Mouse (Mus musculus) embryonic fibroblast, embryonic 13.5 days (primary cell): ENCODE results near the gene Zfp771.

Experiments used
- CTCF ChIP-seq: IDR thresholded peaks from 2 replicates; pipeline ENCODE4 v1.5.1; 2011; ENCODE audit warnings: mild to moderate bottlenecking, control low read depth, low read length, moderate library complexity, borderline replicate concordance; ENCODE audit not compliant: insufficient read depth
- POLR2A ChIP-seq: IDR thresholded peaks from 2 replicates; pipeline ENCODE4 v1.6.1; 2011; ENCODE audit warnings: low read depth, mild to moderate bottlenecking, control low read depth, low read length, moderate library complexity

DNA sequence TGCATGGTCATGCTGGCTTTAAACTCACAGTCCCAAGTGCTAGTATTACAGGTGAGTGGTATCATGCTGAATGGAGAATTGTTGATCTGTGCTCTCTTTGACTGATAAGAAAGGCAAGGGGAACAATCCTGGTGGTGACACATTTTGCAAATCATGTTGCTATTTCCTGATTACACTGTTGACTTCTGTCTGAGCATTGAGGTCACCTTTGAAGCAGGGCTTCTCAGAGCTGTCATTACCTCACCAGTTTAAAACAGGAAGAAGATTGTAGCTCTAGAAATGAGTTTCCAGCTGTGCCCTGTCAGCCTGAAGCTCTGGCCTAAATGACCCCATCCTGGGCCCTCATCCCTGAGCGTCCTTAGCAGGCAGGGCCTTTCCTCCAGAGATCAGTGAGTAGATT is 43.9 kb downstream of the Zfp771 start:
- no peak for TF ChIP-seq CTCF
- no peak for TF ChIP-seq POLR2A
